In genomic region chr9:55016926-55017325, GRCm38 (mm10) we compare ENCODE assay signal across 27 mouse cellular contexts. TPM values are rescaled to one million over a fixed set of nuclear protein-coding genes. Genes with fewer than 3 reads are reported as not detected.
DNase-seq lines count a peak whose midpoint lies in the region; ATAC-seq and TF ChIP-seq lines count a peak whose summit lies in the region.
"Had no signal": no experiment of that assay in that cellular context is flagged by ENCODE, and none has a peak within 500 bp of the region (broad histone marks: within the 10 kb centered on the region; RNA-seq: fewer than 3 reads in every experiment).

No protein-coding gene starts in this region.

- no peak for TF ChIP-seq CTCF in MEL (IDR thresholded peaks at IDR 0.05 in 2 of 3, conservative IDR thresholded peaks at IDR 0.05 in 1 of 3; ENCODE audit: control insufficient read depth in 1 of 3, insufficient read depth in 1 of 3, low read depth in 2 of 3, low read length in 3 of 3, poor library complexity in 1 of 3, severe bottlenecking in 1 of 3)

- H3K4me1 ChIP-seq in MEL (ENCODE audit: control insufficient read depth in 1 of 2, insufficient read depth in 2 of 2, low read length in 2 of 2): no peaks in the 10 kb centered on the region
- H3K4me1 ChIP-seq in embryonic facial prominence, embryonic 10.5 days: peaks cover 4% of the 10 kb centered on the region; the same call in 1 of the 2 replicates
- H3K4me1 ChIP-seq: embryonic facial prominence, embryonic 12.5 days; forebrain, embryonic 12.5 days had no signal

- WGBS in embryonic facial prominence, embryonic 10.5 days: 86% methylated on average over 3 of the region's 3 CpGs

- TF ChIP-seq POLR2A in MEL (IDR thresholded peaks at IDR 0.05; ENCODE audit: control insufficient read depth in 1 of 2, insufficient read depth in 1 of 2, low read depth in 1 of 2, low read length in 2 of 2, poor library complexity in 1 of 2): no peak

- peak; percentile 18 for DNase-seq in heart, adult 11 months
- DNase-seq in heart, postnatal 14 days: no peak
- DNase-seq in MEL (ENCODE audit: low read depth, low spot score): no peak
- peak; percentile 50 for DNase-seq in NIH3T3 (ENCODE audit: low read depth)
- peak; percentile 6 for DNase-seq in fibroblast of lung, adult 2 months (ENCODE audit: low read depth)
- DNase-seq in embryonic facial prominence, embryonic 10.5 days (ENCODE audit: low spot score): no peak
- DNase-seq: adrenal gland, adult 8-10 months; adrenal gland, postnatal 25 days; cerebellum, adult 11 months; cerebellum, adult 18-20 months; cerebellum, adult 8-10 months; cerebellum, adult 9-11 months; cerebellum, postnatal 14 days; cerebellum, postnatal 36 days; embryo, embryonic 11 days had no signal

- no peak overlapping the region for H3K4me3 ChIP-seq in MEL (ENCODE audit: control insufficient read depth in 1 of 2, insufficient read depth in 1 of 2, low read depth in 2 of 2, low read length in 2 of 2)
- H3K4me3 ChIP-seq in embryonic facial prominence, embryonic 10.5 days: no peak overlapping the region
- H3K4me3 ChIP-seq: embryonic facial prominence, embryonic 12.5 days; forebrain, embryonic 10.5 days; forebrain, embryonic 12.5 days had no signal

- H3K36me3 ChIP-seq in MEL (ENCODE audit: control insufficient read depth in 1 of 2, insufficient read depth in 2 of 2, low read length in 2 of 2): no peaks in the 10 kb centered on the region
- H3K36me3 ChIP-seq in embryonic facial prominence, embryonic 10.5 days (replicated peaks): no peaks in the 10 kb centered on the region
- H3K36me3 ChIP-seq: embryonic facial prominence, embryonic 12.5 days; forebrain, embryonic 10.5 days; forebrain, embryonic 12.5 days; G1E had no signal

- ATAC-seq in CD4-positive, CD25-positive, alpha-beta regulatory T cell, adult 4 months: no peak
- ATAC-seq: activated CD4-positive, CD25-positive, alpha-beta regulatory T cell, adult 4 months; forebrain, embryonic 14.5 days; forebrain, embryonic 16.5 days; Patski had no signal

- TF ChIP-seq EP300 in MEL (IDR thresholded peaks at IDR 0.05; ENCODE audit: low read depth in 1 of 2, low read length in 2 of 2): no peak

- H3K27me3 ChIP-seq in MEL (ENCODE audit: control insufficient read depth in 1 of 2, insufficient read depth in 2 of 2, low read length in 2 of 2): peaks cover 0 to 4% of the 10 kb centered on the region in 2 experiments; a peak in 3 of 4 replicates
- H3K27me3 ChIP-seq in embryonic facial prominence, embryonic 10.5 days (replicated peaks; ENCODE audit: low read depth, poor library complexity, severe bottlenecking): no peaks in the 10 kb centered on the region
- H3K27me3 ChIP-seq: embryonic facial prominence, embryonic 12.5 days; forebrain, embryonic 12.5 days had no signal

- H3K27ac ChIP-seq in MEL (ENCODE audit: control insufficient read depth, low read depth, low read length): no peak overlapping the region
- no peak overlapping the region for H3K27ac ChIP-seq in embryonic facial prominence, embryonic 10.5 days (replicated peaks)
- H3K27ac ChIP-seq: embryonic facial prominence, embryonic 12.5 days; forebrain, embryonic 10.5 days; forebrain, embryonic 12.5 days had no signal

- no peak for TF ChIP-seq RAD21 in MEL (IDR thresholded peaks at IDR 0.05; ENCODE audit: low read depth, low read length)

- no peaks in the 10 kb centered on the region for H3K9me3 ChIP-seq in MEL (replicated peaks; ENCODE audit: insufficient read depth, low read length)
- H3K9me3 ChIP-seq in embryonic facial prominence, embryonic 10.5 days: no peaks in the 10 kb centered on the region
- H3K9me3 ChIP-seq: embryonic facial prominence, embryonic 12.5 days; forebrain, embryonic 12.5 days; G1E had no signal

- H3K9ac ChIP-seq in MEL (ENCODE audit: control insufficient read depth, low read depth, low read length, poor library complexity, severe bottlenecking): no peak overlapping the region
- H3K9ac ChIP-seq: embryonic facial prominence, embryonic 12.5 days; forebrain, embryonic 12.5 days had no signal

- H3K79me2 ChIP-seq in MEL (ENCODE audit: control insufficient read depth, insufficient read depth, low read length, poor library complexity): no peaks in the 10 kb centered on the region

- intact Hi-C loops in heart, postnatal 14 days (cut with DNase I): no loop called here

TF ChIP-seq in MEL, 35 proteins besides CTCF, POLR2A, EP300 and RAD21:
- TF ChIP-seq USF1 (IDR thresholded peaks at IDR 0.05; ENCODE audit: low read depth, low read length) (peak; percentile 42; the same call in 1 of the 2 replicates), TBP (IDR thresholded peaks at IDR 0.05; ENCODE audit: low read depth, low read length) (no peak), SIN3A (IDR thresholded peaks at IDR 0.05; ENCODE audit: low read length) (no peak), ZKSCAN1 (IDR thresholded peaks at IDR 0.05; ENCODE audit: low read depth, low read length) (no peak), MYB (IDR thresholded peaks at IDR 0.05; ENCODE audit: low read depth, low read length) (no peak), NELFE (IDR thresholded peaks at IDR 0.05; ENCODE audit: low read depth, low read length) (no peak), MAFK (IDR thresholded peaks at IDR 0.05; ENCODE audit: borderline replicate concordance, low read depth, low read length) (no peak)
TF ChIP-seq in MEL: peak in this region for 1.

RNA-seq across cellular contexts. Expression of gene Chrna3, which starts 9.4 kb away (rescaled TPM):
- total RNA-seq in heart, postnatal 14 days (2021): under 1 TPM in 1 of 2 experiments, not detected in 1; 0.12 TPM
- total RNA-seq in MEL (2012; rRNA removed): not detected in 2 replicates
- not detected for polyA plus RNA-seq in MEL (2012; ENCODE audit: insufficient read depth in 1 of 2, insufficient read length in 2 of 2, low read depth in 1 of 2, low replicate concordance in 2 of 2, missing spikeins in 1 of 2)
- polyA plus RNA-seq in embryonic facial prominence, embryonic 10.5 days (2016; fragmentation: Nextera tagmentation; extraction: Ambion mirVana): 3.1 and 5.0 TPM in 2 replicates
- polyA plus RNA-seq in CD4-positive, CD25-positive, alpha-beta regulatory T cell, adult 4 months (2017; shearing (Covaris generic)): not detected
- total RNA-seq: CH12.LX; common myeloid progenitor, adult 5-6 weeks had no signal
- polyA plus RNA-seq: activated CD4-positive, CD25-positive, alpha-beta regulatory T cell, adult 4 months; C2C12; G1E had no signal

RNA-seq across cellular contexts. Expression of gene Chrnb4, which starts 31.7 kb away (rescaled TPM):
- not detected for total RNA-seq in heart, postnatal 14 days (2021)
- not detected in 2 replicates for total RNA-seq in MEL (2012; rRNA removed)
- under 1 TPM in 1 of 2 experiments, not detected in 1; 0.01 TPM for polyA plus RNA-seq in MEL (2012; ENCODE audit: insufficient read depth in 1 of 2, insufficient read length in 2 of 2, low read depth in 1 of 2, low replicate concordance in 2 of 2, missing spikeins in 1 of 2)
- 1.3 and 1.9 TPM in 2 replicates for polyA plus RNA-seq in embryonic facial prominence, embryonic 10.5 days (2016; fragmentation: Nextera tagmentation; extraction: Ambion mirVana)
- not detected for polyA plus RNA-seq in CD4-positive, CD25-positive, alpha-beta regulatory T cell, adult 4 months (2017; shearing (Covaris generic))
- total RNA-seq: common myeloid progenitor, adult 5-6 weeks had no signal
- polyA plus RNA-seq: activated CD4-positive, CD25-positive, alpha-beta regulatory T cell, adult 4 months; G1E had no signal

RNA-seq across cellular contexts. Expression of gene Chrna5, which starts 36.2 kb away (rescaled TPM):
- not detected for total RNA-seq in heart, postnatal 14 days (2021)
- total RNA-seq in MEL (2012; rRNA removed): not detected in 2 replicates
- polyA plus RNA-seq in MEL (2012; ENCODE audit: insufficient read depth in 1 of 2, insufficient read length in 2 of 2, low read depth in 1 of 2, low replicate concordance in 2 of 2, missing spikeins in 1 of 2): not detected
- 1.00 and 1.4 TPM in 2 replicates for polyA plus RNA-seq in embryonic facial prominence, embryonic 10.5 days (2016; fragmentation: Nextera tagmentation; extraction: Ambion mirVana)
- not detected for polyA plus RNA-seq in CD4-positive, CD25-positive, alpha-beta regulatory T cell, adult 4 months (2017; shearing (Covaris generic))
- total RNA-seq: CH12.LX; common myeloid progenitor, adult 5-6 weeks had no signal
- polyA plus RNA-seq: activated CD4-positive, CD25-positive, alpha-beta regulatory T cell, adult 4 months; C2C12 had no signal

Comparison
In these comparisons a context has a peak if more than half of its experiments do, and no peak if none do; other contexts are left out.
1. DNase-seq: peak in heart, adult 11 months (single experiment), NIH3T3 (single experiment) and fibroblast of lung, adult 2 months (single experiment); none in heart, postnatal 14 days (0 of 2), MEL (single experiment) and embryonic facial prominence, embryonic 10.5 days (single experiment).